Mouse (Mus musculus) neural tube, embryonic 14.5 days (tissue): ENCODE measurements around the gene Lnx2. TPM values are rescaled to one million over a fixed set of nuclear protein-coding genes. Genes with fewer than 3 reads are reported as not detected.
A peak's percentile ranks its signal among the peaks of the same experiment; 100 is the strongest.

Experiments
- ATAC-seq: fragments of 200-750 bp; cut with Nextera tagmentation; 2 replicates; pipeline ENCODE4 v1.8.0; 2017; ENCODE audit warnings: low read depth, mild to moderate bottlenecking, moderate TSS enrichment, moderate library complexity
- H3K27ac ChIP-seq: fragments of 300-500 bp; sonication (generic); 2 replicates; pipeline ENCODE4 v1.5.1; 2014; ENCODE audit warnings: low read depth, mild to moderate bottlenecking, control low read depth, low read length, moderate library complexity, mixed read lengths
- H3K27me3 ChIP-seq: fragments of 300-500 bp; sonication (generic); 2 replicates; pipeline ENCODE4 v1.6.1; 2014; ENCODE audit warnings: low read length; ENCODE audit not compliant: control insufficient read depth, insufficient read depth
- H3K36me3 ChIP-seq: fragments of 300-500 bp; sonication (generic); 2 replicates; pipeline ENCODE4 v1.6.1; 2014; ENCODE audit warnings: low read length, mixed read lengths; ENCODE audit not compliant: control insufficient read depth, insufficient read depth
- H3K4me1 ChIP-seq: fragments of 300-500 bp; sonication (generic); 2 replicates; pipeline ENCODE4 v1.6.1; 2014; ENCODE audit warnings: low read length; ENCODE audit not compliant: control insufficient read depth, insufficient read depth
- H3K4me2 ChIP-seq: fragments of 300-500 bp; sonication (generic); 2 replicates; pipeline ENCODE4 v1.6.1; 2014; ENCODE audit warnings: mild to moderate bottlenecking, low read depth, low read length, control low read depth
- H3K4me3 ChIP-seq: fragments of 300-500 bp; sonication (generic); 2 replicates; pipeline ENCODE4 v1.5.1; 2014; ENCODE audit warnings: low read depth, low read length, control low read depth, mixed read lengths
- H3K9ac ChIP-seq: fragments of 300-500 bp; sonication (generic); replicated peaks from 2 replicates; pipeline ENCODE4 v1.6.1; 2014; ENCODE audit warnings: low read depth, mild to moderate bottlenecking, control low read depth, low read length, mixed read lengths
- H3K9me3 ChIP-seq: fragments of 300-500 bp; sonication (generic); 2 replicates; pipeline ENCODE4 v1.6.1; 2016; ENCODE audit warnings: low read length; ENCODE audit not compliant: control insufficient read depth
- WGBS: fragments of 180-500 bp; shearing (Covaris S2); extraction: QIAGEN DNeasy Blood & Tissue Kit; methylation state at CpG from one replicate; pipeline ENCODE4 v1.1.7; 2014; 5-methylcytosine and 5-hydroxymethylcytosine counted together
- polyA plus RNA-seq: library from polyadenylated mRNA; unstranded; fragments of >200 nt; fragmentation: Nextera tagmentation; extraction: Ambion mirVana; gene quantifications from 2 replicates; pipeline ENCODE4 v1.2.1, GENCODE M21; 2014

Lnx2 gene
- polyA plus RNA-seq, 1 experiment from 2014 or later: 3.9 TPM

DNA sequence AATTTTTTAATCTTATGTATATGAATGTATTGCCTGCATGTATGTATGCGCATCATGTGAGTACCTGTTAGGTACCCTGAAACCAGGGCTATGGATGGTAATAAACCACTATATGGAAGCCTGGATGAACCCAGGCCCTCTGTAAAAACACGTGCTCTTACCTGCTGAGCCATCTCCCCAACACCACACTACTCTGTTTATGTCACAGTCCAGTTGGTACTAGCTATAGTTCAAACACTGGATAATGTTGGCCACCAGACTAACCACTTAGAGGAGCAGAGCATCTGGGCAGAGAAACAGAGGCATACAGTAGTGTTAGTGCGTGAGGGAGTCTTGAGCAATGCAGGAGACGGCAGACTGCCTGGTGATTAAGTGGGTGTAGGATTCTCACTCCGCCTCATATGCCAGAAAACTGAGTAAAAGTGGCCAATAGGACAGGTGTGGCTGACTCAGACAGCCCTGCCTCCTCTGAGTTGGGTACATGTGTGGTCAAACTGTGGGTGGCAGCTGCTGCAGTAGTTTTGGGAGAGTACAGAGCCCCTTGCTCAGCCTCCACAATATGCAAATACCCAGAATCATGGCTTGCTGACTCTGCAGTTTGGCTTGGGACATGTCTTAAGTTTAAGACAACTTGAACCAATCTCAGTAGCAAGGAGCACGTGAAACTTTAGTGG lies 20.7 kb downstream of the Lnx2 start:
- no peak overlapping the region for H3K27ac ChIP-seq

DNA sequence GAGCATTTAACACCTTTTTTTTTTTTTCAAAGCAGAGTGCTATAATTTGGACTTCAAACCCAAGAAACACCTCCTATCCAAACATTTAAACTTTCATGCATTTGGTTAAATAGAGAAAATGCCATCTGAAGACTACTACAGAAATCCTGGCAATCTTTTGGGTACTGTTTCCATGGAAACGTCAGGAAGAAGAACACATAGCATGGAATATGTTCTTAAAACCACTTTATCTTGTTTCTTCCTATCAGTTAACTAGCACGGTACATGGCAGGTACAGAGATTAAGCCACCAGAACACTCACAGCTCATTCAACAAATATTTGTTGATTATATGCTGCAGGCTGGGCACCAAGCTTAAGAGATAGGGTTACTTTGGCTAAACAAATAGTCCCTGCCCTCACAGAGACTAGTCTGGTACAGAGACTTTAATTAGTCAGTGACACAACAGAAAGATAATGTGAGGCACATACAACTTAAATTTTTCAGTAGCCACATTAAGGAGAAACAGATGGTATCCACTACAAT lies 21.6 kb downstream of the Lnx2 start:
- no peaks in the 10 kb centered on the region for H3K9me3 ChIP-seq
- WGBS: 90% methylated on average over 2 of the region's 2 CpGs
- no peak overlapping the region for H3K4me3 ChIP-seq
- H3K27me3 ChIP-seq: no peaks in the 10 kb centered on the region
- peaks cover 4% of the 10 kb centered on the region; the same call in 1 of the 2 replicates for H3K4me1 ChIP-seq
- no peaks in the 10 kb centered on the region for H3K36me3 ChIP-seq
- H3K9ac ChIP-seq: no peak overlapping the region
- no peak overlapping the region for H3K27ac ChIP-seq
- H3K4me2 ChIP-seq: no peak overlapping the region
- ATAC-seq: no peak

More for the DNA sequence above, 20.7 kb downstream of the Lnx2 start:
- Histone ChIP-seq H3K9me3 (no peaks in the 10 kb centered on the region), H3K4me2 (no peak overlapping the region), H3K9ac (no peak overlapping the region), H3K4me1 (peaks cover 4% of the 10 kb centered on the region; the same call in 1 of the 2 replicates), H3K27me3 (no peaks in the 10 kb centered on the region), H3K36me3 (no peaks in the 10 kb centered on the region), H3K4me3 (no peak overlapping the region)
- ATAC-seq: no peak
- WGBS: 93% methylated on average over 6 of the region's 6 CpGs

DNA sequence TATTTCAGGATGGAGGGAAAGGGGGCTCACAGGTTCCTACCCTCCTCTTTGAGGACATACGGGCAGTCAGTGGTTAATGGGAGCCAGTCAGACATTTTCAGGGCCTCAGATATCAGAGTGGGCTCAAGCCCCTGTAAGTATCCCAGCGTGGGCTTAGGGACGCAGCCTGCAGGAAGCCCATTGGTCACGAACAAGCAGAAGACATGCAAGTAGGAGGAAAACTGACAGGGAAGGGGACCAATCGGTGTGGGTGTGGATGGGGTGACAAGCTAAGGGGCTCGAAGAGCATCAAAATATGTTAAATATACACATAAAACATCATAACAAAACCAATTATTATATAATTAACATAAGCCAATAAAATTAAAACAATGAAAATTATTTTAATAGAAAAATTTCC lies 22.1 kb downstream of the Lnx2 start:
- H3K27ac ChIP-seq: no peak overlapping the region
- no peak overlapping the region for H3K9ac ChIP-seq
- no peaks in the 10 kb centered on the region for H3K9me3 ChIP-seq
- H3K36me3 ChIP-seq: no peaks in the 10 kb centered on the region
- ATAC-seq: no peak
- WGBS: 90% methylated on average over 6 of the region's 6 CpGs
- H3K4me2 ChIP-seq: no peak overlapping the region
- no peak overlapping the region for H3K4me3 ChIP-seq
- peaks cover 4% of the 10 kb centered on the region; the same call in 1 of the 2 replicates for H3K4me1 ChIP-seq
- H3K27me3 ChIP-seq: no peaks in the 10 kb centered on the region

DNA sequence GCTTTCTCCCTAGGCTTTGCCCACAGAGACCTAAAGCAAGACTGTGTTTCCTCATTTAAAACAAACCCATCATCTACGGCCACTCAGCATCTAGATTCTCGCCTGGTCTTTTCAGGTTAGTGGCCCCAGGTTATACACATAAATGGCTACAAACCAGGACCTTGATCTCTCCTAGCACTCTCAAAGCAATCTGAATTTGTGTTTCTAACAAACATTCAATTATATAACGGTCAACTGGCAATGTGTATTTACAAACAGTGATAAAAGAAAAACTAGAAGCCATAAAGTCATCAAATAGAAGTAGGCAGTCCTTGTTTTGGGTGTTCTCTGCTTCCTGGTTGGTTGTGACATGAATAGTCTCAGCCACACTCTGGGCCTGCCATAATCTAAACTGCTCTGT lies 22.9 kb downstream of the Lnx2 start:
- H3K27ac ChIP-seq: no peak overlapping the region
- no peaks in the 10 kb centered on the region for H3K9me3 ChIP-seq
- H3K4me1 ChIP-seq: peaks cover 4% of the 10 kb centered on the region; the same call in 1 of the 2 replicates
- H3K4me3 ChIP-seq: no peak overlapping the region
- no peaks in the 10 kb centered on the region for H3K27me3 ChIP-seq
- 75% methylated on average over 3 of the region's 3 CpGs for WGBS
- ATAC-seq: no peak
- no peaks in the 10 kb centered on the region for H3K36me3 ChIP-seq
- H3K4me2 ChIP-seq: no peak overlapping the region
- no peak overlapping the region for H3K9ac ChIP-seq

DNA sequence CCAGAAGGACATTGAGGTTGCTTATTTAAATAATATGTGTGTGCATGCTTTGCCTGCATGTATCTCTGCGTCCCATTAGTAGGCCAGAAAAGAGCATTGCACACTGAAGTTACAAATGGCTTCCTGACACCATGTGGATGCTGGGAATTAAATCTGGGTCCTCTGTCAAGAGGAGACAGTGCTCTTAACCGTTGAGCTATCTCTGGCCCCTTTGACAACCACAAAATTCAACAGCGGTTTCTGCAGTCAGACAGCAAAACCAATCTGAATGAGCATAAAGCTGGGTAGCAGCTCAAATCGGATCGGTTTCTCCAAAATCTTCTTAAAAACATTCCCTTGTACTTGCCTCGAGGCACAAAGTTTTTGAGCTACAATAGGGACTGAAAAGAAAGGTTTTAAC lies 23.3 kb downstream of the Lnx2 start:
- H3K9me3 ChIP-seq: no peaks in the 10 kb centered on the region
- no peak overlapping the region for H3K4me2 ChIP-seq
- 88% methylated on average over 6 of the region's 6 CpGs for WGBS
- no peaks in the 10 kb centered on the region for H3K36me3 ChIP-seq
- no peak overlapping the region for H3K9ac ChIP-seq
- no peak overlapping the region for H3K27ac ChIP-seq
- no peak overlapping the region for H3K4me3 ChIP-seq
- H3K4me1 ChIP-seq: peaks cover 4% of the 10 kb centered on the region; the same call in 1 of the 2 replicates
- no peak for ATAC-seq
- no peaks in the 10 kb centered on the region for H3K27me3 ChIP-seq

DNA sequence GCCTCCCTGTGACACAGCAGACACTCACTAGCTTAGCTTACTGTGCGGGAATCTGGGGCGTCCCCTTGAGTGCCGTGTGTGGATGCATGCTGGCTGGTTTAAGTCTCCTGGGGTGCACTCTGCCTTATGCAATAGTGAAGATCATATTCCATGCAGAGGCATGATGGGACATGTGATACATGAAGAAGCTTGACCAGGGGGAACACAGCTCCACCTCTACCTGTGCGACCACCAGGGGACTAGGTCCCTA lies 24.2 kb downstream of the Lnx2 start:
- peak; percentile 46; the same call in 1 of the 2 replicates for ATAC-seq
- H3K27me3 ChIP-seq: no peaks in the 10 kb centered on the region
- 0 out of 2 replicates have a peak overlapping the region, but pooled peaks have one; percentile 15 for H3K4me2 ChIP-seq
- H3K4me1 ChIP-seq: peaks cover 4% of the 10 kb centered on the region; the same call in 1 of the 2 replicates
- H3K9ac ChIP-seq: no peak overlapping the region
- WGBS: 57% methylated on average over 4 of the region's 4 CpGs
- no peak overlapping the region for H3K4me3 ChIP-seq
- H3K36me3 ChIP-seq: no peaks in the 10 kb centered on the region
- H3K27ac ChIP-seq: no peak overlapping the region
- no peaks in the 10 kb centered on the region for H3K9me3 ChIP-seq

DNA sequence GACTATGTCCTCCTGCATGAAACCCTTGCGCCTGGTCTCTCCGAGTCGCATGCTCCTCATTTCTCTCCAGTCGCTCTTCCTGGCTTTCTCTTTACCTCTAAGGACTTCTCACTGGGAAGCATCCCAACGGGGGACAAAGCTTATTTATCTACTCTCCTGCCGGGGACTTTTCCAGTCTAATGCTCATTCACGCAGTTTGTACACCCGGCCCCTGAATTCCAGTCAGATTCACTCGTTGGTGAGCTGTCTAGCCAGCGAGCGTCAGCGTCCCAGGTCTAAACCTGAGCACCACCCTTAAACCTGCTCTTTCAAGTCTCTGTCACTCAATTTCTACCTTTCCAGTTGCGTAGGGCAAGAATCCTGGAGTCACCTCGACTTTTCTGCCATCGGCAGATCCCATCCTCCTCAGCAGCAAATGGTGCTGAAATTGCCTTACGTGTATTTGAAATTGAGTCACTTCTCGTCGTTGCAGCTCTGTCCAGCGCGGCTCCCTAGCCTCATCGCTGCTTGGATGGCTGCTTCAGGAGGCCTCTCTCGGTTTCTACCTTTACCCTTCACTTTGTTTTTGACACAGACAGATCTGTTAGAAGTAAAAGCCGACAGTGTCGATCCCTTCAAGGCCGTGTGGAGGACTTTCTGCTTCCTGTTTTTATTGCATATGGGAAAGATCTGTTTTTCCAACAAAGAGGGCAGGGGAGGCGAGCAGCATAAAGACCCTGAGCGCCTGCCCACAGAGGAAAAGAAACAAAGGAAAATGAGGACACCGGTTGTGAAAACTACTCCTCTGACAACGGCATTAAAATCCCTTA lies 24.7 kb downstream of the Lnx2 start:
- Histone ChIP-seq H3K4me2 (peak overlapping the region; percentile 15; the same call in 1 of the 2 replicates), H3K27ac (no peak overlapping the region), H3K27me3 (no peaks in the 10 kb centered on the region), H3K36me3 (no peaks in the 10 kb centered on the region), H3K9ac (no peak overlapping the region), H3K4me1 (peaks cover 4% of the 10 kb centered on the region; the same call in 1 of the 2 replicates), H3K9me3 (no peaks in the 10 kb centered on the region), H3K4me3 (no peak overlapping the region)
- no peak for ATAC-seq
- WGBS: 47% methylated on average over 29 of the region's 29 CpGs

DNA sequence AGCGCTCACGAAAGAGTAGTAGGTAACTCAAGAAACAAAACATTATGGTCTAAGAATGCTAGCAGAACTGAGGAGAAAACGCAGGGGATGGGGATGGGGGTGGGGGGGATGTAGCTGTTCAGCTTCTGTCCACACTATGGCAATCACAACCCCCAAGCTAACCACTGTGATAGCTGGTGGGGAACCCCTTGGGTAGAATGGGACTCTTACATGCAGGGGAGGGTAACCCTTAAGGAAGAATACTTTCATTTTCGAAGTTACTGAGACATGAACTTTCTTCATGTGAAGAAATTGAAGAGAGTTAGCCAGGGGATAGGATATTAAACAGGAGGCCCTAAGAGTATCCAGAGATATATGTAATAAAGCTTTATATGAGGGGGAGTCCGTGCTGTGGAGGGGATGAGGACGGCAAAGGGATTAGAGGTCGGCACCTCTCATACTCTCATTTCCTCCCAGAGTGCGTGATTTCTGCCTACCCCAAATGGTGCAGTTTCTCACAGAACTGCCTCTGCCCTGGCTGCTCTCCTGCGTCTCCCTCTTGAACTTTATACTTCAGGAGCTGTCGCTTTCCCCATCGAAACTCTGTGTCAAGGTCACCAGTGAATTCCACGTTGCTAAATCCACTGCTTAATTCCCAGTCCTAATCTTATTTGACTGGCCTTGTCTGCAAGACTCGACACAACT lies 25.4 kb downstream of the Lnx2 start:
- no peak for ATAC-seq
- Histone ChIP-seq H3K9ac (no peak overlapping the region), H3K36me3 (no peaks in the 10 kb centered on the region), H3K9me3 (no peaks in the 10 kb centered on the region), H3K27me3 (no peaks in the 10 kb centered on the region), H3K27ac (no peak overlapping the region), H3K4me3 (no peak overlapping the region), H3K4me1 (peaks cover 4% of the 10 kb centered on the region; the same call in 1 of the 2 replicates), H3K4me2 (no peak overlapping the region)
- 79% methylated on average over 13 of the region's 13 CpGs for WGBS
